Mouse (Mus musculus): ENCODE measurements around the gene D430042O09Rik.

The D430042O09Rik gene

DNA sequence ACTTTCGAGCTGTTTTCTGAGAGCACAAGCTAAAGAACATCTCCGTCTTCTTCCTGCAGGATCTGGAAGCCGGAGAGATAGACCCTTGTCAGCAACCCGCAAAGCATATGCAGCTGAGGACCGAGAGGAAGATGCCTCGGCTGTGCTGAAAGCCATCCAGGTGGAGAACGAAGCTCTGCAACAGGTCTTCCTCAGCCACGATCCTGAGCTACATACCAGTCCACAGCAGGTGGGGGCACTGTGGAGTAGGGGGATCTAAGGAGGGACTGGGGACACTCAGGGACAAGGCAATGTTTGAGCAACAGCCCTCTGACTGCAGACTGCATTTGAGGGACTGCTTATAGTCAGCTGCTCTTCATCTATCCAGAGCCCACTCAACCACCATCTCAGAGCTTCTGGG, 105.0 kb downstream of the D430042O09Rik start:
- no peak for DNase-seq (ENCODE audit: low spot score)

DNA sequence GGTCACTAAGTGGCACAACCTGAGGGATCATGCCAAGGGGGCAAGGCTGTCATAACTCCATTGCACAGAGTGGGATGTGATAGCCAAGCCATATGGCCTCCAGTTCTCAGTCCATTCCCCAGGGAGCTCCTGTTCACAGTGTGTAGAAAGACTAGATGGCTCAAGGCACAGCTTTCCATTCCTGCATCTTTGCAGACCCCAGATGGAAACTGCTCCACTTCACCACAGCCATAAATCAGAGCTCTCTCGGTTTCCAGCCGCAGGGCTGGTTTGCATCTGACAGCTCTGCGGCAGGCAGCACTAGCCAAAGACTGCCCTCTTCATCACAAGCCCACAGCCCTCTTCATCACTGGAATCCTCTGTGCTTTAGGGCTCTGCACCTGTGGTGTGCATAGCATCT, 108.0 kb downstream of the D430042O09Rik start:
- no peak for DNase-seq (ENCODE audit: low spot score)

DNA sequence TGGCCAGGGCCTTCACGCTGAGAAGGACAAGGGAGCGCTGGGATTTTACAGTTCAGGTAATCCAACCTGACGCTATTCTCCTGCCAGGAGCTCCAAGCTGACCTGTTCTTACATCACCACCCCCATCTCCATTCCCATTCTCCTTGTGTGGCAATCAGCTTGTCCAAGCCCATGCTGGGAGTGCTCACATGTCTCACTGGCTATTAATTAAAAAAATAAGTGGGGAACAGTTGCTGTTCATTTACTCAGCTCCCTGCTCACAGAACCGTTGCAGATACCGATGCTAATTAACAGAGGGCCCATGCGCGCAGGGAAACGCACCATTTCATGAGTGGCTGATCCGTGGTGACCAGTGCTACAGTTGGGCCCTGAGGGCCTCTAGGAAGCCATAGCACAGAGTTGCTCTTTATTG, 110.6 kb downstream of the D430042O09Rik start:
- no peak for DNase-seq (ENCODE audit: low spot score)

DNA sequence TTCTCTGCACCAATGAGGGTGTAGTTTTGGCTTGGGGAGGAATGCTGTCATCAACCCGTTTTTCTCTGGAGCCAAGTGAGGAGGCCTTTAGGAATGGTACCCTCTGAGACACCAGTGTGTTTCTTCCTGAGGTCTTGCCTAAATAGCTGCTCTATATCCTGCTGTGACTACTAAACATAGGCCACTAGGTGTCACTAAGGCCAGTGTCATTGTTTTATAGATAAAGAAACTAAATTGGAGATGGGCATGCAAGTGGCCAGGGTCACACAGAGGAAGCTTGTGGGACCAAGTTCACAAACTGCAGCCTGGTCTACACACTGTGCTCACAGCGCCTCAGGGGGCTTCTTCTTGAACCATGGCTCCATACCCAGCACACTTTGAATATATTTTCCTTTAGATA, 112.5 kb downstream of the D430042O09Rik start:
- DNase-seq (ENCODE audit: low spot score): no peak

GRCm38 (mm10) chr7:125826425-125826824, 118.7 kb downstream of the D430042O09Rik start:
- no peak for DNase-seq (ENCODE audit: low spot score)

GRCm38 (mm10) chr7:125826887-125827286, 119.2 kb downstream of the D430042O09Rik start:
- no peak for DNase-seq (ENCODE audit: low spot score)

DNA sequence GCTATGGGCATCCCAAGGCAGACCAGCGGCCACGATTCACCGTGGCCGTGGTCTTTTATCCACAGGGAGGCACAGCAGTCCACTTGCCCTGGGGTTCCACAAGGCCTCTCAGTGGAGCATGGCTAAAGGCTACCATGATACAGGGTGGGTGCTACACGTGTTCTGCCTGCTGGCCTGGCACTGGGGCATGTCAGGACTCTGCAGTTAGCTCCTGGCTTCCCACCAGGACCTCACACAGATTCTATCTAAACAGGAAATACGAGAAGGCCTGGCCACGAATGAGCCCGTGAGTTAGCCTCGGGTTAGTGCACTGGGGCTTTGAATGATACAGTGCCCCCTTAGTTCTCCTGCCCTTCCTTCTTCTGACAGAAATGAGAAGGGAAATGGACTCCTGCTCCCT, 119.7 kb downstream of the D430042O09Rik start:
- DNase-seq (ENCODE audit: low spot score): no peak

GRCm38 (mm10) chr7:125828561-125828960, 120.9 kb downstream of the D430042O09Rik start:
- no peak for DNase-seq (ENCODE audit: low spot score)

GRCm38 (mm10) chr7:125829121-125829666, 121.5 kb downstream of the D430042O09Rik start:
- no peak for DNase-seq (ENCODE audit: low spot score)

DNA sequence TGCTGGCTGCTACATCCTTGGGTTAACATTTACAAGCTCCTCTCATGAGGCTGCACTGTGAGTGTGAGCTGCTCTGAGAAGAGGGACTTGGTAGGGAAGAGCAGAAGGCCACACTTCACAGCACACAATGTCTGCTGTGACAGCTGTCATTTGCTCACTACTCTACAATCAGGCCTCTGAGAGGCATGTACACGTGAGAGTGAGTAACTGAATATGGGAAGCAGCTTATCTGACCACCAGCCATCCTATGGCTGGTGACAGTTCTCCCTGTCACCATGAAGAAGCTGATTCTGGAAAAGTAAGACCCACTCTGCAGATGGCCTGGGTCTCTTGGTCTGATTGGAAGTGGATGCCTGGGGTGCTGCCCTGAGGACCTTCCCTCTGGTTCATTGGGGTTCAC, 125.1 kb downstream of the D430042O09Rik start:
- no peak for DNase-seq (ENCODE audit: low spot score)

DNA sequence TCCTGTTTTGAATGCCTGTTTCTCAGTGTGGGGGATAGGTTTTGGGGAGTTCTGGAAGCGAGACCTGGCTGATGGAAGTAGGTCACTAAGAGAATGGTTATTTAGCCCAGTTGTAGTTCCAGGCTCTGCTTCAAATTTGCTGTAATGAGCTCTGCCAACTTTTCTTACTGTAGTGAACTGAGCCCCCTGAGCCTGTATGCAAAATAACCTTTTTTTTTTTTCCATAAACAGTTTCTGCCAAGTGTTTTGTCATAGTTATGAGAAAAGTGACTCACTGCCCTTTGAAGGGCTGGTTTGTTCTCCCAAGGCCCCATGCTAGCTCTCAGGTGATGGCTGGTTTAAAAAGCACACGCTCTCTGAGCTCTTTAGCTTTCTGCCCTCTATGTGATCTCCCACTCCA, 125.8 kb downstream of the D430042O09Rik start:
- no peak for DNase-seq (ENCODE audit: low spot score)

DNA sequence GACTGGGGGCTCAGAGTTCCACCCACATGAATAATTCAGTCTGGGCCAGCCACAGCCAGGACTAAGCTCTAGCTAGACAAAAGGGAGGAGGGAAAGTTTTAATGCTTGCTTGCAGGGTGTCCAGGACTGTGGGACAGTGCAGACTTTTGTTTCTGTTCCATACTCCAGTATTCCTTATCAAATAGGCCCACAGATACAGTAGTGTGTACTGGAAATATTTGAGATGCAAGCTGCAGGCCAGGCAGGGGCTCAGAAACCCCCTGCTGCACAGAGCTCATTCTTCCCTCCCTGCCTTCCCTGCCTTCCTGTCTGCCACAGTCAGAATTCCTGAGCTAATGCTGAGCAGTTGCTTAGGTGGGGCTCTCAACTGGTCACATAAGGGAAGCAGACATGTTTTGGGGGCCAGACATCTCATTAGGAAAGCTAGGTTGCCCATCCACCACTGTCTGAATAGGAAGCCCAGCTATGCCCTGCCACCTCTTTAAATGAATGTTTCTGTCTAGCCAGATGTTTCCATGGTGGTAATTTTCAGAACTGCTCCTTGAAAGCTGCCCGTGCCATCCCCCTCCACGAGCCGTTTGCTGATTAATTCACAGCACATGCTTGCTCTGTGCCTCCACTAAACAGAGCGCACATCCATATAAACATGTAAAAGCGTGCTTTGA, 130.5 kb downstream of the D430042O09Rik start:
- no peak for DNase-seq (ENCODE audit: low spot score)

GRCm38 (mm10) chr7:125845611-125846010, 137.9 kb downstream of the D430042O09Rik start:
- DNase-seq (ENCODE audit: low spot score): no peak

GRCm38 (mm10) chr7:125846866-125847527, 139.3 kb downstream of the D430042O09Rik start:
- no peak for DNase-seq (ENCODE audit: low spot score)

- DNase-seq (ENCODE audit: low spot score): no peak
These were observed 139.8 kb downstream of the D430042O09Rik start for GRCm38 (mm10) chr7:125847528-125847866.

DNA sequence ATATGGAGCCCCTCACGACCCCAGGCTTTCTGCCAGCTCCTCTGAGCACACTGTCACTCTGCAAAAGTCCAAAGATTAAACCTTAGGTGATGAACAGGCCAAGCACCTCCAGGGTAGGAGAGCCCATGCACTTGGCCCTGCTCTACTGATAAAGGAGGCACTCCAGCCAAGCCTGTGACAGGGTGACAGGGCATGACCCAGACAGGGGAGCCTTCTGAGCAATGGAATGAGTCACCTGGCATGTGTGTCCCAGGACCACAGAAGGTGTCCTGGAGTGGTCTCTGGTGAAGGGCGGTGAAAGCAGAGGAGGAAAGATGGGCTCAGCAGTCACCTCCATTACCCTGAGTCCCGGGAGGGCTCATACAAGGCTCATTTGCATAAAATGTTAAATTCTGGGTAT, 151.9 kb downstream of the D430042O09Rik start:
- DNase-seq (ENCODE audit: low spot score): no peak

GRCm38 (mm10) chr7:125860421-125860820, 152.7 kb downstream of the D430042O09Rik start:
- no peak for DNase-seq (ENCODE audit: low spot score)

DNA sequence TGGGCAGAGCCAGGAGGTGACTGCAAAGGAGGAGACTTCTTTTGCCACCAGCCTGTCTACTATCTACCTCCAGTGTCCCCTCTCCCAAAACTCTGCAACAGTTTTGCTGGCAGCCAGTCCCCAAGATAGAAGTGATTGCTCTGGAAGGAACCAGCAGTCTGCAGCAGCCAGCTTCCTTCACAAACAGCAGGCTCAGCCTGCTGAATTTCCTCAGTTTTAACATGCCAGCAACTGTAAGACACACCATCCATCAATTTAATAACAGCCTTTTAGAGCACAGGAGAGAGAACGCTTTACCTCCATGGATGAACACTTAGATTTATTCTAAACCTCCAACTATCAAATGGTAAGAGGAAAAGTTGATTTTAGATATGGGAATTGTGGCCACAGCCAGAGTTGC, 156.3 kb downstream of the D430042O09Rik start:
- DNase-seq (ENCODE audit: low spot score): no peak

GRCm38 (mm10) chr7:125865234-125865633, 157.5 kb downstream of the D430042O09Rik start:
- no peak for DNase-seq (ENCODE audit: low spot score)

DNA sequence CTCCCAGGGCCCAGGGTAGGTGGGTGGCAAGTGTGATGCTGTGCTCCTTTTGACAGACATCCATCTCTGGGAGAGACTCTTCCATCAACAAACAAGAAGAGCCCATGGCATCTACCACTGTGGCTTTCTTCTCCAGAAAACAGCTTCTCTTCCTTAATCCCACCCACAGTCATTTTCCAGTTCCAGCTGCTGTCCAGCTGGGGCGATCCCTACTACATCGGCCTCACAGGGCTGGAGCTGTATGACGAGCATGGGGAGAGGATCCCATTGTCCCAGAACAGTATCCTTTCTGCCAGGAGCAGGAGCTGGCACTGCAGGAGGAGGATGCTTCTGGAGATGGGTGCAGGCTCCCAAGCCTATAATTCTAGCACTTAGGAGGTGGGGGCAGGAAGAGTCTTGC, 160.9 kb downstream of the D430042O09Rik start:
- no peak for DNase-seq (ENCODE audit: low spot score)

GRCm38 (mm10) chr7:125871404-125872201, 163.9 kb downstream of the D430042O09Rik start:
- no peak for DNase-seq (ENCODE audit: low spot score)

- no peak for DNase-seq (ENCODE audit: low spot score)
These were observed 164.5 kb downstream of the D430042O09Rik start for GRCm38 (mm10) chr7:125872202-125872580.

DNA sequence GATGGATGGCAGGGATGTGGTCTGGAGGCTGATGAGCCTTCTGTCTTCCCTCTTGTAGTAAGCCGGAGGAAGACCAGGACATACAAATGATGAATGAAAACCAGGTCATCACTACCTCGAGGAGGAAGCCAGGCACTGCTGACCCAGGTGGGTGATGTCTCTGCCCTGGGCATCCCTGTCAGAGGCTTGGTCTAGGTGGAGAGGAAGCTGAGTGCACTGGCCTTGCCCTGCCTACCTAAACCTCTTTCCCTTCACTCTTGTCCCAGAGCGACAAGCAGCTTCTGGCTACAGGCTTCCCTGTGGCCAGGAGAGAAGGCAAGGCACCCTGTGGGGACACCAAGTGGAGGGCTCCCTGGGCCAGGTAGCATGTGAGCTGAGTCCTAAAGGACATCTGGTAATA, 165.2 kb downstream of the D430042O09Rik start:
- DNase-seq (ENCODE audit: low spot score): no peak
